Mouse (Mus musculus) ES-Bruce4 (cell line): Measurements from ENCODE around the gene Dlgap5.

Experiments used
- CTCF ChIP-seq: IDR thresholded peaks from one replicate; pipeline ENCODE4 v1.8.1; 2011; ENCODE audit warnings: low read depth, low read length
- EP300 ChIP-seq: IDR thresholded peaks from 2 replicates; pipeline ENCODE4 v1.6.1; 2011; ENCODE audit warnings: low read depth, low read length; ENCODE audit not compliant: insufficient read depth

GRCm38 (mm10) chr14:47386125-47386524, 32.1 kb downstream of the Dlgap5 start:
- TF ChIP-seq CTCF, result no peak
- no peak for TF ChIP-seq EP300
